Comparison of ENCODE assay signal across 11 mouse cellular contexts in genomic region chr11:60308061-60308460, GRCm38 (mm10). TPM values are rescaled to one million over a fixed set of nuclear protein-coding genes. Genes with fewer than 3 reads are reported as not detected.
DNase-seq lines count a peak whose midpoint lies in the region; ATAC-seq lines count a peak whose summit lies in the region.
"Had no signal": no experiment of that assay in that cellular context is flagged by ENCODE, and none has a peak within 500 bp of the region (broad histone marks: within the 10 kb centered on the region; RNA-seq: fewer than 3 reads in every experiment).

No protein-coding gene starts in this region.

- H3K4me2 ChIP-seq in heart, embryonic 13.5 days: no peak overlapping the region
- no peak overlapping the region for H3K4me2 ChIP-seq in limb, embryonic 12.5 days
- no peak overlapping the region for H3K4me2 ChIP-seq in embryonic facial prominence, embryonic 15.5 days (replicated peaks)
- H3K4me2 ChIP-seq in neural tube, embryonic 15.5 days: no peak overlapping the region
- H3K4me2 ChIP-seq: forebrain, embryonic 15.5 days had no signal

- no peak for ATAC-seq in heart, embryonic 13.5 days (ENCODE audit: extremely low read depth, insufficient number of reproducible peaks, low FRiP score, low TSS enrichment)
- ATAC-seq in limb, embryonic 12.5 days (ENCODE audit: insufficient number of reproducible peaks, insufficient read depth, low FRiP score, low TSS enrichment, low read depth): no peak
- no peak for ATAC-seq in embryonic facial prominence, embryonic 15.5 days (ENCODE audit: insufficient number of reproducible peaks, low FRiP score, low TSS enrichment, low read depth)
- no peak for ATAC-seq in neural tube, embryonic 15.5 days (ENCODE audit: low FRiP score)
- ATAC-seq: forebrain, embryonic 15.5 days had no signal

- peaks cover 63% of the 10 kb centered on the region for H3K4me1 ChIP-seq in heart, embryonic 13.5 days
- H3K4me1 ChIP-seq in limb, embryonic 12.5 days (replicated peaks): peaks cover 28% of the 10 kb centered on the region
- H3K4me1 ChIP-seq in limb, embryonic 10.5 days: peaks cover 22% of the 10 kb centered on the region
- H3K4me1 ChIP-seq in embryonic facial prominence, embryonic 15.5 days: peaks cover 36% of the 10 kb centered on the region
- H3K4me1 ChIP-seq in neural tube, embryonic 15.5 days: peaks cover 63% of the 10 kb centered on the region

- intact Hi-C loops in heart, postnatal 25 days (cut with DNase I): loop anchor here (5.0 kb wide), 1 partner anchor 34 kb away; no protein-coding TSS in a partner anchor

- H3K9me3 ChIP-seq in heart, embryonic 13.5 days: no peaks in the 10 kb centered on the region
- no peaks in the 10 kb centered on the region; the same call in 1 of the 2 replicates for H3K9me3 ChIP-seq in limb, embryonic 12.5 days
- H3K9me3 ChIP-seq in limb, embryonic 10.5 days (replicated peaks): no peaks in the 10 kb centered on the region
- no peaks in the 10 kb centered on the region for H3K9me3 ChIP-seq in embryonic facial prominence, embryonic 15.5 days (replicated peaks)
- H3K9me3 ChIP-seq in neural tube, embryonic 15.5 days (replicated peaks): no peaks in the 10 kb centered on the region
- H3K9me3 ChIP-seq: forebrain, embryonic 15.5 days had no signal

- H3K4me3 ChIP-seq in heart, embryonic 13.5 days: no peak overlapping the region
- no peak overlapping the region for H3K4me3 ChIP-seq in limb, embryonic 12.5 days (replicated peaks)
- no peak overlapping the region for H3K4me3 ChIP-seq in limb, embryonic 10.5 days
- H3K4me3 ChIP-seq in embryonic facial prominence, embryonic 15.5 days (replicated peaks): no peak overlapping the region
- no peak overlapping the region for H3K4me3 ChIP-seq in neural tube, embryonic 15.5 days (replicated peaks)
- H3K4me3 ChIP-seq: forebrain, embryonic 15.5 days had no signal

- no peak for DNase-seq in heart, postnatal 25 days (ENCODE audit: low spot score)
- no peak for DNase-seq in limb, embryonic 10.5 days (ENCODE audit: low spot score)
- DNase-seq in spleen, postnatal 10 days (ENCODE audit: low spot score in 2 of 2): no peak
- DNase-seq in MN1 (ENCODE audit: low spot score): no peak

- no peaks in the 10 kb centered on the region for H3K36me3 ChIP-seq in heart, embryonic 13.5 days
- 0 out of 2 replicates have a peak, but pooled peaks cover 3% of the 10 kb centered on the region for H3K36me3 ChIP-seq in limb, embryonic 12.5 days
- H3K36me3 ChIP-seq in limb, embryonic 10.5 days: no peaks in the 10 kb centered on the region
- H3K36me3 ChIP-seq in embryonic facial prominence, embryonic 15.5 days: no peaks in the 10 kb centered on the region
- H3K36me3 ChIP-seq in neural tube, embryonic 15.5 days: no peaks in the 10 kb centered on the region
- H3K36me3 ChIP-seq: forebrain, embryonic 15.5 days had no signal

- WGBS in heart, embryonic 13.5 days: 63% methylated on average over 2 of the region's 2 CpGs
- 83% methylated on average over 2 of the region's 2 CpGs for WGBS in limb, embryonic 12.5 days
- 86% methylated on average over 2 of the region's 2 CpGs for WGBS in limb, embryonic 10.5 days
- 72% methylated on average over 2 of the region's 2 CpGs for WGBS in embryonic facial prominence, embryonic 15.5 days
- WGBS in neural tube, embryonic 15.5 days: 83% methylated on average over 2 of the region's 2 CpGs

- no peaks in the 10 kb centered on the region for H3K27me3 ChIP-seq in heart, embryonic 13.5 days (replicated peaks)
- no peaks in the 10 kb centered on the region for H3K27me3 ChIP-seq in limb, embryonic 12.5 days
- no peaks in the 10 kb centered on the region for H3K27me3 ChIP-seq in limb, embryonic 10.5 days (ENCODE audit: low read depth, poor library complexity, severe bottlenecking)
- H3K27me3 ChIP-seq in embryonic facial prominence, embryonic 15.5 days: no peaks in the 10 kb centered on the region
- H3K27me3 ChIP-seq in neural tube, embryonic 15.5 days (replicated peaks): no peaks in the 10 kb centered on the region
- H3K27me3 ChIP-seq: CH12.LX; forebrain, embryonic 15.5 days had no signal

- peak overlapping the region; percentile 83 for H3K27ac ChIP-seq in heart, embryonic 13.5 days (replicated peaks)
- peak overlapping the region; percentile 76 for H3K27ac ChIP-seq in limb, embryonic 12.5 days
- H3K27ac ChIP-seq in limb, embryonic 10.5 days: no peak overlapping the region
- H3K27ac ChIP-seq in embryonic facial prominence, embryonic 15.5 days (replicated peaks): peak overlapping the region; percentile 65
- H3K27ac ChIP-seq in neural tube, embryonic 15.5 days (replicated peaks): peak overlapping the region; percentile 58; the same call in 1 of the 2 replicates
- H3K27ac ChIP-seq: forebrain, embryonic 15.5 days; liver, embryonic 14.5 days had no signal

- no peak overlapping the region for H3K9ac ChIP-seq in heart, embryonic 13.5 days
- H3K9ac ChIP-seq in limb, embryonic 12.5 days (replicated peaks): no peak overlapping the region
- no peak overlapping the region for H3K9ac ChIP-seq in embryonic facial prominence, embryonic 15.5 days
- no peak overlapping the region for H3K9ac ChIP-seq in neural tube, embryonic 15.5 days (replicated peaks)
- H3K9ac ChIP-seq: forebrain, embryonic 15.5 days; liver, embryonic 14.5 days had no signal

RNA-seq across cellular contexts. Expression of gene Tom1l2, which starts 44.6 kb away (rescaled TPM):
- 27.5 and 28.7 TPM in 2 replicates for polyA plus RNA-seq in heart, embryonic 13.5 days (2015; fragmentation: Nextera tagmentation; extraction: Ambion mirVana)
- 100 to 1,000 TPM in 1 of 2 experiments, 10 to 100 TPM in 1; 98.9 to 110 TPM for total RNA-seq in heart, postnatal 25 days (2021)
- polyA plus RNA-seq in limb, embryonic 12.5 days (2016; fragmentation: Nextera tagmentation; extraction: Ambion mirVana): 21.6 and 24.3 TPM in 2 replicates
- 12.6 and 18.9 TPM in 2 replicates for polyA plus RNA-seq in limb, embryonic 10.5 days (2016; fragmentation: Nextera tagmentation; extraction: Ambion mirVana)
- 34.1 and 36.7 TPM in 2 replicates for polyA plus RNA-seq in embryonic facial prominence, embryonic 15.5 days (2015; fragmentation: Nextera tagmentation; extraction: Ambion mirVana)
- polyA plus RNA-seq in neural tube, embryonic 15.5 days (2015; fragmentation: Nextera tagmentation; extraction: Ambion mirVana): 66.3 and 68.9 TPM in 2 replicates

RNA-seq across cellular contexts. Expression of gene Drc3, which starts 45.1 kb away (rescaled TPM):
- polyA plus RNA-seq in heart, embryonic 13.5 days (2015; fragmentation: Nextera tagmentation; extraction: Ambion mirVana): 2.4 TPM in 2 replicates
- 1 to 10 TPM; 2.1 TPM for total RNA-seq in heart, postnatal 25 days (2021)
- polyA plus RNA-seq in limb, embryonic 12.5 days (2016; fragmentation: Nextera tagmentation; extraction: Ambion mirVana): 2.1 and 2.9 TPM in 2 replicates
- 1.0 and 1.1 TPM in 2 replicates for polyA plus RNA-seq in limb, embryonic 10.5 days (2016; fragmentation: Nextera tagmentation; extraction: Ambion mirVana)
- 10.5 and 20.0 TPM in 2 replicates for polyA plus RNA-seq in embryonic facial prominence, embryonic 15.5 days (2015; fragmentation: Nextera tagmentation; extraction: Ambion mirVana)
- polyA plus RNA-seq in neural tube, embryonic 15.5 days (2015; fragmentation: Nextera tagmentation; extraction: Ambion mirVana): 5.3 and 6.2 TPM in 2 replicates
